Mouse (Mus musculus) CH12.LX (cell line): Measurements from ENCODE around the gene Cops3.

Source experiments
- CHD1 ChIP-seq: IDR thresholded peaks from 2 replicates; pipeline ENCODE4 v1.6.1; 2012; ENCODE audit warnings: low read depth, low read length, improper control_type of control experiment, inconsistent platforms
- CTCF ChIP-seq, 2 experiments: IDR thresholded peaks in 1 of 2; conservative IDR thresholded peaks in 1 of 2; 2 replicates each; pipeline ENCODE4 v1.5.1; 2011 to 2012; ENCODE audit warnings: low read depth in 2 of 2, low read length in 2 of 2, improper control_type of control experiment in 1 of 2, inconsistent platforms in 1 of 2, mild to moderate bottlenecking in 1 of 2, moderate library complexity in 1 of 2
- ELF1 ChIP-seq: IDR thresholded peaks from 2 replicates; pipeline ENCODE4 v1.6.1; 2014; ENCODE audit warnings: low read depth, mild to moderate bottlenecking, inconsistent platforms, low read length, improper control_type of control experiment
- EP300 ChIP-seq: IDR thresholded peaks from 2 replicates; pipeline ENCODE4 v1.6.1; 2011; ENCODE audit warnings: low read length, improper control_type of control experiment
- JUND ChIP-seq: conservative IDR thresholded peaks from 2 replicates; pipeline ENCODE4 v1.6.1; 2011; ENCODE audit warnings: low read depth, low read length, improper control_type of control experiment
- NRF1 ChIP-seq: IDR thresholded peaks from 2 replicates; pipeline ENCODE4 v1.6.1; 2014; ENCODE audit warnings: low read depth, mild to moderate bottlenecking, inconsistent platforms, low read length, improper control_type of control experiment, moderate library complexity
- PAX5 ChIP-seq: IDR thresholded peaks from 2 replicates; pipeline ENCODE4 v1.6.1; 2012; ENCODE audit warnings: low read length, inconsistent platforms, mixed read lengths
- POLR2A ChIP-seq: IDR thresholded peaks from 2 replicates; pipeline ENCODE4 v1.6.1; 2011; ENCODE audit warnings: low read depth, mild to moderate bottlenecking, improper control_type of control experiment, low read length
- RCOR1 ChIP-seq: conservative IDR thresholded peaks from 2 replicates; pipeline ENCODE4 v1.6.1; 2012; ENCODE audit warnings: low read depth, mild to moderate bottlenecking, inconsistent platforms, low read length, improper control_type of control experiment
- USF2 ChIP-seq: conservative IDR thresholded peaks from 2 replicates; pipeline ENCODE4 v1.6.1; 2011; ENCODE audit warnings: low read depth, low read length, improper control_type of control experiment
- ZC3H11A ChIP-seq: IDR thresholded peaks from 2 replicates; pipeline ENCODE4 v1.6.1; 2012; ENCODE audit warnings: low read depth, mild to moderate bottlenecking, inconsistent platforms, low read length, improper control_type of control experiment
- ZMIZ1 ChIP-seq: IDR thresholded peaks from 2 replicates; pipeline ENCODE4 v1.6.1; 2012; ENCODE audit warnings: low read depth, mild to moderate bottlenecking, inconsistent platforms, low read length, improper control_type of control experiment
- ZNF384 ChIP-seq: IDR thresholded peaks from 2 replicates; pipeline ENCODE4 v1.6.1; 2012; ENCODE audit warnings: low read depth, low read length, improper control_type of control experiment, inconsistent platforms

GRCm38 (mm10) chr11:59803516-59803915 lies 36.1 kb downstream of the Cops3 start:
- no peak for TF ChIP-seq JUND
- no peak for TF ChIP-seq CTCF (conservative IDR thresholded peaks at IDR 0.05 in 1 of 2, IDR thresholded peaks at IDR 0.05 in 1 of 2; ENCODE audit: low read depth in 2 of 2, low read length in 2 of 2)
- no peak for TF ChIP-seq POLR2A
- TF ChIP-seq ZNF384: no peak
- TF ChIP-seq USF2: no peak
- TF ChIP-seq ZMIZ1: no peak
- no peak for TF ChIP-seq PAX5
- no peak for TF ChIP-seq ELF1
- TF ChIP-seq RCOR1: no peak
- TF ChIP-seq EP300: no peak
- TF ChIP-seq ZC3H11A: no peak
- TF ChIP-seq CHD1: no peak
- TF ChIP-seq NRF1: no peak
